Mouse (Mus musculus) megakaryocyte, embryonic 14.5 days (primary cell): ENCODE measurements around the gene Ptgir.

Source experiments
- FLI1 ChIP-seq: IDR thresholded peaks from 2 replicates; pipeline ENCODE4 v1.6.1; 2012; ENCODE audit warnings: low read length, inconsistent platforms, mixed read lengths
- GATA1 ChIP-seq: IDR thresholded peaks from 3 replicates; pipeline ENCODE4 v1.6.1; 2012; ENCODE audit warnings: mixed read lengths, low read length, inconsistent platforms, borderline replicate concordance

DNA sequence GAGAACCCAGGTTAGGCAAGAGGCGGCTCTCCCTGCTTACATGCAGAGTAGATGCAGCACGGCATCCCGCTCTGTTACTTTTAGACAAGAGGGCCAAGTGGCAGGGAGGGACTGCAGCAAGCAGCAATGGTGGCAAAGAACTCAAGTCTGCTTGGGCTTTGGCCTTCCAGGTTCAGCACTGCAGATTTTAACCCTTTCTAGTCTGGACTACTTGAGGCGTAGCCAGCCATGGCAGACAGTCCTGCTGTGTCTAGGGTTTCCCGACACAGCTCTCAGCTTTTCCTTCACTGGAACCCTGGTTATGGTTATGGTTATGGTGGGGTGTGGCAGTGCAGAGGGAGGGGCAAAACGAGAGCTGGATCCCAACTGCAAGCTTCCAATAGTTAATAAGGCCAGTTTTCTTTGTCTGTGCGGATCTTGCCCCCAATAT lies 13.9 kb downstream of the Ptgir start:
- TF ChIP-seq GATA1 (no peak), FLI1 (no peak)
